Comparison of ENCODE assay signal across 14 mouse cellular contexts in the genomic region with DNA sequence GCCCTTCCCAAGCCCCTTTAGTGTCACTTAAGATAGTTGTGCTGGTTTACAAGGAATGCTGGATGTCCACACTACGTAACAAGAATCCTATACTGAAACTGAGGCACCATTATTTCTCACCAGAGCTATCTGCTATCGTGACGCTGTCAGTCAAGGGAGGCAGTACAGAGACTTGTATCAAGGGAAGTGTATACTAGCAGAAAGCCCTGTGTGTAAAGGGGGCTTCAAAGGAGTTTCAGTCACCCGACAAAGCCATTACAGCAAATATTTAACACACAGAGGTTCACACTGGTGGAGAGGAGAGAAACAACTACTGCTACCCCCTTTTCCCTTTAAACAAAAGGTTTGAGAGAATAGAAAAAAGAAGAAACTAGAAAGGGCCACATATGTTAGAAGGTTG. TPM values are rescaled to one million over a fixed set of nuclear protein-coding genes. Genes with fewer than 3 reads are reported as not detected.
DNase-seq lines count a peak whose midpoint lies in the region; ATAC-seq lines count a peak whose summit lies in the region.
"Had no signal": no experiment of that assay in that cellular context is flagged by ENCODE, and none has a peak within 500 bp of the region (broad histone marks: within the 10 kb centered on the region; RNA-seq: fewer than 3 reads in every experiment).

No protein-coding gene starts in this region.

- peak overlapping the region; percentile 68 for H3K27ac ChIP-seq in forebrain, embryonic 16.5 days (ENCODE audit: low read length)
- H3K27ac ChIP-seq in forebrain, embryonic 11.5 days (ENCODE audit: low read depth, low read length): no peak overlapping the region
- H3K27ac ChIP-seq in hindbrain, embryonic 13.5 days: peak overlapping the region; percentile 44; the same call in 1 of the 2 replicates
- no peak overlapping the region for H3K27ac ChIP-seq in hindbrain, embryonic 10.5 days
- peak overlapping the region; percentile 48; the same call in 1 of the 2 replicates for H3K27ac ChIP-seq in midbrain, embryonic 15.5 days
- no peak overlapping the region for H3K27ac ChIP-seq in midbrain, embryonic 10.5 days (replicated peaks)

- no peaks in the 10 kb centered on the region for H3K27me3 ChIP-seq in forebrain, embryonic 16.5 days (replicated peaks; ENCODE audit: control insufficient read depth, insufficient read depth, low read length)
- no peaks in the 10 kb centered on the region for H3K27me3 ChIP-seq in forebrain, embryonic 11.5 days (ENCODE audit: control insufficient read depth, insufficient read depth, low read length)
- H3K27me3 ChIP-seq in hindbrain, embryonic 13.5 days: no peaks in the 10 kb centered on the region
- H3K27me3 ChIP-seq in hindbrain, embryonic 10.5 days (ENCODE audit: insufficient read depth, poor library complexity, severe bottlenecking): no peaks in the 10 kb centered on the region
- no peaks in the 10 kb centered on the region for H3K27me3 ChIP-seq in midbrain, embryonic 15.5 days (replicated peaks)
- no peaks in the 10 kb centered on the region for H3K27me3 ChIP-seq in midbrain, embryonic 10.5 days (ENCODE audit: low read depth, poor library complexity, severe bottlenecking)
- H3K27me3 ChIP-seq: heart, embryonic 15.5 days had no signal

- DNase-seq in forebrain, embryonic 11.5 days (ENCODE audit: low spot score): no peak
- DNase-seq in hindbrain, embryonic 10.5 days (ENCODE audit: low spot score): no peak
- DNase-seq in midbrain, embryonic 10.5 days (ENCODE audit: low spot score): no peak
- DNase-seq in lung, adult 18-20 months: no peak
- DNase-seq: adrenal gland, adult 8-10 months; gastrocnemius, postnatal 14 days; kidney, adult 9 months; left cerebral cortex, postnatal 4 days; lung, adult 2 months; thymus, postnatal 36 days had no signal

- peak; percentile 14; the same call in 1 of the 2 replicates for ATAC-seq in forebrain, embryonic 16.5 days
- ATAC-seq in forebrain, embryonic 11.5 days (replicated peaks; ENCODE audit: low FRiP score): no peak
- ATAC-seq in hindbrain, embryonic 13.5 days (ENCODE audit: low FRiP score): no peak
- no peak for ATAC-seq in midbrain, embryonic 15.5 days (replicated peaks)

- peaks cover 12% of the 10 kb centered on the region for H3K4me1 ChIP-seq in forebrain, embryonic 16.5 days (replicated peaks; ENCODE audit: control insufficient read depth, insufficient read depth, low read length)
- H3K4me1 ChIP-seq in forebrain, embryonic 11.5 days (replicated peaks; ENCODE audit: control insufficient read depth, insufficient read depth, low read length): peaks cover 4% of the 10 kb centered on the region; the same call in 1 of the 2 replicates
- peaks cover 27% of the 10 kb centered on the region for H3K4me1 ChIP-seq in hindbrain, embryonic 13.5 days (replicated peaks)
- peaks cover 32% of the 10 kb centered on the region for H3K4me1 ChIP-seq in hindbrain, embryonic 10.5 days (replicated peaks)
- peaks cover 17% of the 10 kb centered on the region for H3K4me1 ChIP-seq in midbrain, embryonic 15.5 days
- H3K4me1 ChIP-seq in midbrain, embryonic 10.5 days: peaks cover 22% of the 10 kb centered on the region

- H3K9ac ChIP-seq in forebrain, embryonic 16.5 days (replicated peaks; ENCODE audit: low read depth, low read length): no peak overlapping the region
- no peak overlapping the region for H3K9ac ChIP-seq in forebrain, embryonic 11.5 days (ENCODE audit: low read length)
- no peak overlapping the region for H3K9ac ChIP-seq in hindbrain, embryonic 13.5 days
- no peak overlapping the region for H3K9ac ChIP-seq in midbrain, embryonic 15.5 days
- H3K9ac ChIP-seq: heart, embryonic 15.5 days had no signal

- H3K4me3 ChIP-seq in forebrain, embryonic 16.5 days (replicated peaks; ENCODE audit: low read length): no peak overlapping the region
- no peak overlapping the region for H3K4me3 ChIP-seq in forebrain, embryonic 11.5 days (ENCODE audit: low read depth, low read length)
- H3K4me3 ChIP-seq in hindbrain, embryonic 13.5 days: no peak overlapping the region
- H3K4me3 ChIP-seq in hindbrain, embryonic 10.5 days: no peak overlapping the region
- no peak overlapping the region for H3K4me3 ChIP-seq in midbrain, embryonic 15.5 days
- no peak overlapping the region for H3K4me3 ChIP-seq in midbrain, embryonic 10.5 days
- H3K4me3 ChIP-seq: heart, embryonic 15.5 days had no signal

- H3K36me3 ChIP-seq in forebrain, embryonic 16.5 days (ENCODE audit: control insufficient read depth, insufficient read depth): no peaks in the 10 kb centered on the region
- H3K36me3 ChIP-seq in forebrain, embryonic 11.5 days (ENCODE audit: control insufficient read depth, insufficient read depth, low read length): no peaks in the 10 kb centered on the region
- no peaks in the 10 kb centered on the region for H3K36me3 ChIP-seq in hindbrain, embryonic 13.5 days
- no peaks in the 10 kb centered on the region for H3K36me3 ChIP-seq in hindbrain, embryonic 10.5 days
- no peaks in the 10 kb centered on the region for H3K36me3 ChIP-seq in midbrain, embryonic 15.5 days (replicated peaks)
- H3K36me3 ChIP-seq in midbrain, embryonic 10.5 days: no peaks in the 10 kb centered on the region
- H3K36me3 ChIP-seq: heart, embryonic 15.5 days had no signal

- H3K9me3 ChIP-seq in forebrain, embryonic 16.5 days (ENCODE audit: control insufficient read depth, low read length): no peaks in the 10 kb centered on the region
- H3K9me3 ChIP-seq in forebrain, embryonic 11.5 days (ENCODE audit: control insufficient read depth, low read length): no peaks in the 10 kb centered on the region
- no peaks in the 10 kb centered on the region for H3K9me3 ChIP-seq in hindbrain, embryonic 13.5 days
- H3K9me3 ChIP-seq in hindbrain, embryonic 10.5 days: no peaks in the 10 kb centered on the region
- H3K9me3 ChIP-seq in midbrain, embryonic 15.5 days: no peaks in the 10 kb centered on the region
- no peaks in the 10 kb centered on the region for H3K9me3 ChIP-seq in midbrain, embryonic 10.5 days (replicated peaks)
- H3K9me3 ChIP-seq: heart, embryonic 15.5 days had no signal

- WGBS in forebrain, embryonic 16.5 days: 50% methylated on average over 4 of the region's 4 CpGs
- WGBS in forebrain, embryonic 11.5 days: 60% methylated on average over 4 of the region's 4 CpGs
- WGBS in hindbrain, embryonic 13.5 days: 34% methylated on average over 4 of the region's 4 CpGs
- 77% methylated on average over 4 of the region's 4 CpGs for WGBS in hindbrain, embryonic 10.5 days
- WGBS in midbrain, embryonic 15.5 days: 45% methylated on average over 4 of the region's 4 CpGs
- 84% methylated on average over 4 of the region's 4 CpGs for WGBS in midbrain, embryonic 10.5 days

- no peak overlapping the region for H3K4me2 ChIP-seq in forebrain, embryonic 16.5 days (ENCODE audit: low read length)
- no peak overlapping the region for H3K4me2 ChIP-seq in forebrain, embryonic 11.5 days (ENCODE audit: low read depth, low read length, severe bottlenecking)
- no peak overlapping the region for H3K4me2 ChIP-seq in hindbrain, embryonic 13.5 days
- no peak overlapping the region for H3K4me2 ChIP-seq in midbrain, embryonic 15.5 days
- H3K4me2 ChIP-seq: heart, embryonic 15.5 days had no signal

RNA-seq across cellular contexts. Expression of gene Srgap2, which starts 35.6 kb away (rescaled TPM):
- polyA plus RNA-seq in forebrain, embryonic 16.5 days (2015; fragmentation: Nextera tagmentation; extraction: Ambion mirVana): 29.2 and 35.1 TPM in 2 replicates
- polyA plus RNA-seq in forebrain, embryonic 11.5 days (2014; fragmentation: Nextera tagmentation; extraction: Ambion mirVana): 19.4 and 24.8 TPM in 2 replicates
- 16.8 and 17.7 TPM in 2 replicates for polyA plus RNA-seq in hindbrain, embryonic 13.5 days (2015; fragmentation: Nextera tagmentation; extraction: Ambion mirVana)
- polyA plus RNA-seq in hindbrain, embryonic 10.5 days (2016; fragmentation: Nextera tagmentation; extraction: Ambion mirVana): 17.2 TPM in 2 replicates
- 24.5 and 25.3 TPM in 2 replicates for polyA plus RNA-seq in midbrain, embryonic 15.5 days (2015; fragmentation: Nextera tagmentation; extraction: Ambion mirVana)
- 16.9 and 18.7 TPM in 2 replicates for polyA plus RNA-seq in midbrain, embryonic 10.5 days (2016; fragmentation: Nextera tagmentation; extraction: Ambion mirVana)

RNA-seq across cellular contexts. Expression of gene Fam72a, which starts 36.1 kb away (rescaled TPM):
- polyA plus RNA-seq in forebrain, embryonic 16.5 days (2015; fragmentation: Nextera tagmentation; extraction: Ambion mirVana): 1.7 and 3.0 TPM in 2 replicates
- polyA plus RNA-seq in forebrain, embryonic 11.5 days (2014; fragmentation: Nextera tagmentation; extraction: Ambion mirVana): 5.6 and 5.9 TPM in 2 replicates
- polyA plus RNA-seq in hindbrain, embryonic 13.5 days (2015; fragmentation: Nextera tagmentation; extraction: Ambion mirVana): 1.1 and 1.2 TPM in 2 replicates
- 4.3 and 5.7 TPM in 2 replicates for polyA plus RNA-seq in hindbrain, embryonic 10.5 days (2016; fragmentation: Nextera tagmentation; extraction: Ambion mirVana)
- 1.1 and 1.4 TPM in 2 replicates for polyA plus RNA-seq in midbrain, embryonic 15.5 days (2015; fragmentation: Nextera tagmentation; extraction: Ambion mirVana)
- 4.4 and 5.7 TPM in 2 replicates for polyA plus RNA-seq in midbrain, embryonic 10.5 days (2016; fragmentation: Nextera tagmentation; extraction: Ambion mirVana)

Comparison
In these comparisons a context has a peak if more than half of its experiments do, and no peak if none do; other contexts are left out.
1. H3K27ac ChIP-seq: peak in forebrain, embryonic 16.5 days (single experiment), hindbrain, embryonic 13.5 days (single experiment) and midbrain, embryonic 15.5 days (single experiment); none in forebrain, embryonic 11.5 days (single experiment), hindbrain, embryonic 10.5 days (single experiment) and midbrain, embryonic 10.5 days (single experiment).